Mouse (Mus musculus) lung, postnatal 0 days (tissue): ENCODE results near the gene Clasp2.

Experiments
- CTCF ChIP-seq: IDR thresholded peaks from 2 replicates; pipeline ENCODE4 v1.5.1; 2016; ENCODE audit warnings: antibody characterized with exemption, mild to moderate bottlenecking
- EP300 ChIP-seq: IDR thresholded peaks from 2 replicates; pipeline ENCODE4 v1.6.1; 2016; ENCODE audit warnings: antibody characterized with exemption, mild to moderate bottlenecking, control low read depth

DNA sequence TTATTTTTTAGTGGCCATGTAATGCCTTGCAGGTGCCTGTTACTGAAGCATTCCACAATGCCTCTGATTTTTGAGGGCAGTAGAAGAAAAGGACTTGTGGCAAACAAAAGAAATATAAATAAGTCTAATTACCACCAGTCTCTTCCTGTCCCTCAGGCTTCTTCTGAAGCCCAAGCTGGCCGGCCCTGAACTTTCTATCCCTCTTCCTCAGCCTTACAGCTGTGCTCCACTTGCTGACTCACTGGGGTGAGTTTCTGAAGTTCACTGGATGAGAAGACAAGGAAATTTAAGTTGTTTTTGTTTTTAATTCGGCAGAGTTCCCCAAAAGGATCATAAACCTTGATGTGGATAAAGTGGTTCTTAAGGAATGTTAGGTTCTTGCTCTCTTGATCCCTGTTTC, 74.6 kb downstream of the Clasp2 start:
- TF ChIP-seq CTCF (no peak), EP300 (no peak)
